9 mouse cellular contexts compared by ENCODE assay signal in genomic region chr4:32351661-32352246, GRCm38 (mm10).
DNase-seq lines count a peak whose midpoint lies in the region; ATAC-seq lines count a peak whose summit lies in the region.
"Had no signal": no experiment of that assay in that cellular context is flagged by ENCODE, and none has a peak within 500 bp of the region (broad histone marks: within the 10 kb centered on the region; RNA-seq: fewer than 3 reads in every experiment).

No protein-coding gene starts in this region.

- peak overlapping the region; percentile 59; the same call in 1 of the 2 replicates for H3K27ac ChIP-seq in forebrain, embryonic 12.5 days
- peak overlapping the region; percentile 70 for H3K27ac ChIP-seq in neural tube, embryonic 13.5 days (replicated peaks)

- peak; percentile 33 for DNase-seq in layer of hippocampus, adult 9-11 months
- DNase-seq in layer of hippocampus, postnatal 36 days: no peak
- DNase-seq in right cerebral cortex, postnatal 25 days: no peak
- no peak for DNase-seq in kidney, postnatal 14 days
- no peak for DNase-seq in left cerebral cortex, postnatal 36 days (ENCODE audit: low spot score in 2 of 2)

- peak; percentile 72; the same call in 1 of the 2 replicates for ATAC-seq in forebrain, embryonic 12.5 days (ENCODE audit: low FRiP score)
- peak; percentile 78 for ATAC-seq in inflammation-experienced regulatory T-cells, adult 6 months
- ATAC-seq in neural tube, embryonic 13.5 days (ENCODE audit: low read depth): peak; percentile 74

- no peaks in the 10 kb centered on the region for H3K9me3 ChIP-seq in forebrain, embryonic 12.5 days
- H3K9me3 ChIP-seq in neural tube, embryonic 13.5 days: no peaks in the 10 kb centered on the region

- no peak overlapping the region for H3K4me3 ChIP-seq in forebrain, embryonic 12.5 days (replicated peaks)
- no peak overlapping the region for H3K4me3 ChIP-seq in neural tube, embryonic 13.5 days

- no peaks in the 10 kb centered on the region for H3K36me3 ChIP-seq in forebrain, embryonic 12.5 days (replicated peaks)
- no peaks in the 10 kb centered on the region for H3K36me3 ChIP-seq in neural tube, embryonic 13.5 days
- H3K36me3 ChIP-seq: G1E had no signal

- intact Hi-C loops in left cerebral cortex, postnatal 36 days (cut with DNase I): no loop called here

- 53% methylated on average over 18 of the region's 18 CpGs for WGBS in forebrain, embryonic 12.5 days
- 25% methylated on average over 18 of the region's 18 CpGs for WGBS in neural tube, embryonic 13.5 days

- H3K4me2 ChIP-seq in forebrain, embryonic 12.5 days: peak overlapping the region; percentile 4; the same call in 1 of the 2 replicates
- peak overlapping the region; percentile 42 for H3K4me2 ChIP-seq in neural tube, embryonic 13.5 days

- peaks cover 28% of the 10 kb centered on the region for H3K4me1 ChIP-seq in forebrain, embryonic 12.5 days
- H3K4me1 ChIP-seq in neural tube, embryonic 13.5 days (replicated peaks): peaks cover 71% of the 10 kb centered on the region

- H3K27me3 ChIP-seq in forebrain, embryonic 12.5 days: no peaks in the 10 kb centered on the region
- H3K27me3 ChIP-seq in neural tube, embryonic 13.5 days: no peaks in the 10 kb centered on the region

- no peak overlapping the region for H3K9ac ChIP-seq in forebrain, embryonic 12.5 days
- peak overlapping the region; percentile 50 for H3K9ac ChIP-seq in neural tube, embryonic 13.5 days
